Mouse (Mus musculus): Measurements from ENCODE around the gene Wdr92. TPM values are rescaled to one million over a fixed set of nuclear protein-coding genes. Genes with fewer than 3 reads are reported as not detected.
"Not testable (repeated sequence)": the region's sequence is repeated elsewhere in the genome, so short reads cannot be mapped to it uniquely, and the experiment has no call there.

Gene Wdr92
- polyA plus RNA-seq, 1 experiment from 2014 or later, result 26.4 TPM

- no peak for ATAC-seq (ENCODE audit: insufficient number of reproducible peaks, insufficient read depth, low FRiP score, low TSS enrichment)
- Histone ChIP-seq H3K36me3 (peaks cover 15% of the 10 kb centered on the region), H3K9ac (peak overlapping the region; percentile 73), H3K4me3 (peak overlapping the region; percentile 94), H3K9me3 (no peaks in the 10 kb centered on the region), H3K27me3 (no peaks in the 10 kb centered on the region), H3K27ac (0 out of 2 replicates have a peak overlapping the region, but pooled peaks have one; percentile 31), H3K4me1 (peaks cover 20% of the 10 kb centered on the region), H3K4me2 (replicated peaks) (peak overlapping the region; percentile 74)
- 3% methylated on average over 10 of the region's 10 CpGs for WGBS
Observed at GRCm38 (mm10) chr11:17212141-17212495, 30.2 kb downstream of the Wdr92 start.

GRCm38 (mm10) chr11:17212903-17213509 is 31.1 kb downstream of the Wdr92 start:
- WGBS, result 74% methylated on average over 5 of the region's 5 CpGs
- Histone ChIP-seq H3K4me3 (no peak overlapping the region), H3K36me3 (peaks cover 10% of the 10 kb centered on the region), H3K9ac (peak overlapping the region; percentile 10; the same call in 1 of the 2 replicates), H3K27ac (no peak overlapping the region), H3K4me1 (peaks cover 20% of the 10 kb centered on the region), H3K27me3 (no peaks in the 10 kb centered on the region), H3K9me3 (no peaks in the 10 kb centered on the region), H3K4me2 (replicated peaks) (peak overlapping the region; percentile 74)
- ATAC-seq (ENCODE audit: insufficient number of reproducible peaks, insufficient read depth, low FRiP score, low TSS enrichment), result no peak

- peaks cover 17% of the 10 kb centered on the region for H3K4me1 ChIP-seq
- H3K9ac ChIP-seq, result no peak overlapping the region
- no peak for ATAC-seq (ENCODE audit: insufficient number of reproducible peaks, insufficient read depth, low FRiP score, low TSS enrichment)
- H3K27me3 ChIP-seq, result no peaks in the 10 kb centered on the region
- no peak overlapping the region for H3K27ac ChIP-seq
- no peaks in the 10 kb centered on the region for H3K9me3 ChIP-seq
- no peak overlapping the region for H3K4me2 ChIP-seq (replicated peaks)
- H3K36me3 ChIP-seq, result 0 out of 2 replicates have a peak, but pooled peaks cover 3% of the 10 kb centered on the region
- H3K4me3 ChIP-seq, result no peak overlapping the region
- WGBS, result 89% methylated on average over 3 of the region's 3 CpGs
Observed at GRCm38 (mm10) chr11:17215475-17215874, 33.6 kb downstream of the Wdr92 start.

DNA sequence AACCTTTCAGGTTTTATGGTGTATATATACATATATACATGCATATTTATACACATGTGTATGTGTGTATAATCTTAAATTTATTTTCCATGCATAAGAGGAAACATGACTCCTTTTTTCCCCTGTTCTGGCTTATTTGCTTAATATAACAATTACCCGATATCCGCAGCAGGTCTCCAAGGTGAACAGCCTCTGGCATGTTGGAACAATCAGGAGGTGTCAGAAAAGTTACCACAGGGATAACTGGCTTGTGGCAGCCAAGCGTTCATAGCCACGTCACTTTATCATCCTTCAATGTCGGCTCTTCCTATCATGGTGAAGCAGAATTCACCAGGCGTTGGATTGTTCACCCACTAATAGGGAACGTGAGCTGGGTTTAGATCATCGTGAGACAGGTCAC is 39.2 kb downstream of the Wdr92 start:
- H3K9ac ChIP-seq, result no peak overlapping the region
- no peak overlapping the region for H3K4me3 ChIP-seq
- H3K27me3 ChIP-seq, result no peaks in the 10 kb centered on the region
- H3K4me1 ChIP-seq, result no peaks in the 10 kb centered on the region
- no peak overlapping the region for H3K4me2 ChIP-seq (replicated peaks)
- H3K9me3 ChIP-seq, result no peaks in the 10 kb centered on the region
- no peak for ATAC-seq (ENCODE audit: insufficient number of reproducible peaks, insufficient read depth, low FRiP score, low TSS enrichment)
- peaks cover 27% of the 10 kb centered on the region; the same call in 1 of the 2 replicates for H3K36me3 ChIP-seq
- WGBS, result 94% methylated on average over 8 of the region's 8 CpGs
- no peak overlapping the region for H3K27ac ChIP-seq

GRCm38 (mm10) chr11:17232792-17233191 is 50.9 kb downstream of the Wdr92 start:
- H3K27ac ChIP-seq, result no peak overlapping the region
- H3K4me3 ChIP-seq, result no peak overlapping the region
- H3K36me3 ChIP-seq, result peaks cover 24% of the 10 kb centered on the region
- no peaks in the 10 kb centered on the region for H3K27me3 ChIP-seq
- 62% methylated on average over 5 of the region's 5 CpGs for WGBS
- H3K9ac ChIP-seq, result no peak overlapping the region
- no peak overlapping the region for H3K4me2 ChIP-seq (replicated peaks)
- H3K9me3 ChIP-seq, result no peaks in the 10 kb centered on the region
- ATAC-seq (ENCODE audit: insufficient number of reproducible peaks, insufficient read depth, low FRiP score, low TSS enrichment), result 0 out of 2 replicates have a peak, but pooled peaks have one; percentile 10
- no peaks in the 10 kb centered on the region for H3K4me1 ChIP-seq

GRCm38 (mm10) chr11:17236449-17237037 is 54.6 kb downstream of the Wdr92 start:
- WGBS, result 86% methylated on average over 5 of the region's 5 CpGs
- Histone ChIP-seq H3K27me3 (no peaks in the 10 kb centered on the region), H3K4me3 (no peak overlapping the region), H3K36me3 (peaks cover 15% of the 10 kb centered on the region; the same call in 1 of the 2 replicates), H3K4me2 (replicated peaks) (no peak overlapping the region), H3K27ac (no peak overlapping the region), H3K4me1 (no peaks in the 10 kb centered on the region), H3K9ac (no peak overlapping the region), H3K9me3 (no peaks in the 10 kb centered on the region)
- no peak for ATAC-seq (ENCODE audit: insufficient number of reproducible peaks, insufficient read depth, low FRiP score, low TSS enrichment)

DNA sequence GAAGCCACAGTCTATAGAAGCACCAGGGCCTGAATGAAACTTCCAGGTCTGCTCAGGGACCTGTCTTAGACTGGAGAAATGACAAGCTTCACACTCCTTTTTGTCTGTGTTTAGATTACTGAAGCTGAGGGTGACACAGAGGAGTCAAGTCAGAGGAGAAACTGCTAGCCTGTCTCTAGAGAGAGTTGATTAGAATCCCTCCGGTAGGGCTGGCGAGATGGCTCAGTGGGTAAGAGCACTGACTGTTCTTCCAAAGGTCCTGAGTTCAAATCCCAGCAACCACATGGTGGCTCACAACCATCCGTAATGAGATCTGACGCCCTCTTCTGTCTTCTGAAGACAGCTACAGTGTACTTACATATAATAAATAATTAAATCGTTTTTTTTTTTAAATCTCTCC is 56.7 kb downstream of the Wdr92 start:
- not testable (repeated sequence) for ATAC-seq (ENCODE audit: insufficient number of reproducible peaks, insufficient read depth, low FRiP score, low TSS enrichment); H3K9me3 ChIP-seq; H3K4me1 ChIP-seq; H3K4me3 ChIP-seq; H3K27ac ChIP-seq; H3K27me3 ChIP-seq; H3K9ac ChIP-seq; H3K4me2 ChIP-seq (replicated peaks); H3K36me3 ChIP-seq
- WGBS, result 88% methylated on average over 5 of the region's 5 CpGs

GRCm38 (mm10) chr11:17248715-17249114 is 66.8 kb downstream of the Wdr92 start:
- Histone ChIP-seq H3K4me2 (replicated peaks) (no peak overlapping the region), H3K4me3 (no peak overlapping the region), H3K9me3 (no peaks in the 10 kb centered on the region), H3K27ac (no peak overlapping the region), H3K27me3 (no peaks in the 10 kb centered on the region), H3K36me3 (no peaks in the 10 kb centered on the region), H3K4me1 (no peaks in the 10 kb centered on the region), H3K9ac (no peak overlapping the region)
- ATAC-seq (ENCODE audit: insufficient number of reproducible peaks, insufficient read depth, low FRiP score, low TSS enrichment), result no peak

DNA sequence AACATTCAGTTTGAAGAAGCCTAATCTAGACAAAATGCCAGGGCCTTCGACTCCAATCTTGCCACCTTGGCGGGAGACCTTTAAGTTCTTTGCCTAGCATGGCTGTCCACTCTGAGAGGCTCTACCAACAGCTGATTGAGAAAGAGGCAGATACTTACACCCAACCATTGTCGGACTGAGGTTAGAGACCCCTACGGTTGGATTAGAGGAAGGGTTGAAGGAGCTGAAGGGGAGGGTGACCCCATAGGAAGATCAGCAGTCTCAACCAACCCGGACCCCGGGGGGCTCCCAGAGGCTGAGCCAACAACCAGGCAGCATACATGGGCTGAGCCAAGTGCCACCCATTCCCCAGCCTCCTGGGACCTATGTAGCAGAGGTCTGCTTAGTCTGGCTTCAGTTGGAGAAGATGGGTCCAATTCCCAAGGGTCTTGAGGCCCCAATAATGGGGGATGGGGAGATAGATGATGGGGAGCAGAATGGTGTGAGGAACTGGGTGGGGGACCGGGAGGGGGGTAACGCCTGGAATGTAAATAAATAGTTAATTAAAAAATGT is 75.0 kb downstream of the Wdr92 start:
- peak overlapping the region; percentile 80 for H3K4me3 ChIP-seq
- H3K4me2 ChIP-seq (replicated peaks), result peak overlapping the region; percentile 63
- ATAC-seq (ENCODE audit: insufficient number of reproducible peaks, insufficient read depth, low FRiP score, low TSS enrichment), result peak; percentile 59; the same call in 1 of the 2 replicates
- H3K27me3 ChIP-seq, result no peaks in the 10 kb centered on the region
- peak overlapping the region; percentile 84; the same call in 1 of the 2 replicates for H3K9ac ChIP-seq
- WGBS, result 60% methylated on average over 8 of the region's 8 CpGs
- no peaks in the 10 kb centered on the region for H3K36me3 ChIP-seq
- H3K27ac ChIP-seq, result no peak overlapping the region
- H3K9me3 ChIP-seq, result no peaks in the 10 kb centered on the region
- peaks cover 8% of the 10 kb centered on the region; the same call in 1 of the 2 replicates for H3K4me1 ChIP-seq

DNA sequence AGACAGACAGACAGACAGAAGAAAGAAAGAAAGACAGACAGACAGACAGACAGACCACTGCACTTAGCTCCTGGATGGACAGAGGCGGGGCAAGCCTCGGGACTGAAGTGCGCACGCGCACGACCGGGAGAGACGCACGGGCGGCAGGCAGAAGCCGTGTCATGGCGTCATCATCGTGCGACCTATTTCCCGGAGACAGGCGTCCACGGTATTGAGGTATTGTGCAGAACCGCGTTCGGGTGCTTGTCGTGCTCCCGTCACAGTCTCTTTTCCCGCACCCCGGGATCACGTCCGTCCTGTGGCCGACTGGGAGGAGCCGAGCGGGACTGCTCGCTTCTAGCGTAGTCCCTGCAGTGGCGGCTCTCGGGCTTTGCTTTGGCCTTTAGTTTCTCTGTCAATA is 75.5 kb downstream of the Wdr92 start, which contains the start of gene C1d:
Gene C1d (plus strand): TSS at position 137 of the 400 bp plus-strand sequence.
- Histone ChIP-seq H3K4me1 (peaks cover 8% of the 10 kb centered on the region; the same call in 1 of the 2 replicates), H3K9me3 (no peaks in the 10 kb centered on the region), H3K4me3 (peak within 1 kb of the TSS; percentile 80), H3K27me3 (no peaks in the 10 kb centered on the region), H3K36me3 (no peaks in the 10 kb centered on the region), H3K9ac (peak within 1 kb of the TSS; percentile 84), H3K27ac (peak within 1 kb of the TSS; percentile 89), H3K4me2 (replicated peaks) (peak within 1 kb of the TSS; percentile 63)
- WGBS, result under 1% methylated on average over 33 of the region's 33 CpGs
- ATAC-seq (ENCODE audit: insufficient number of reproducible peaks, insufficient read depth, low FRiP score, low TSS enrichment), result peak; percentile 82

DNA sequence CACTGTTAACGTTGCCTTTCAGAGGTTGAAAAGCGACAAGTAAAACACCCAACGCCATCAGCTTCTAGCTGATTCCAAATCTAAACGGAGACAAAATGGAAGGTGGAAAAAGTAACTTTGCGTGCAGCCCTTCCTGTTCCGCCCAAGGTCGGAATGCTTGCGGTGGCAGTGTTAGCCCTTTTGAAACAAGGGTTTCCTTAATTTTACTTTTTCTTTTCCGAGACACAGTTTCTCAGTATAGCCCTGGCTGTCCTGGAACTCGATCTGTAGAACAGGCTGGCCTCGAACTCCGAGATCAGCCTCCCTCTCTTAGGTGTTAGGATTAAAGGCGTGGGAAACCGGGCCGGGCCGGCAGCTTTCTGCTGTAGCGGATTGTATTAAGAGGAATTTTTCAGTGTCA is 76.0 kb downstream of the Wdr92 start:
- Histone ChIP-seq H3K4me1 (peaks cover 8% of the 10 kb centered on the region; the same call in 1 of the 2 replicates), H3K36me3 (no peaks in the 10 kb centered on the region), H3K27ac (peak overlapping the region; percentile 89), H3K4me3 (peak overlapping the region; percentile 80), H3K27me3 (no peaks in the 10 kb centered on the region), H3K9me3 (no peaks in the 10 kb centered on the region), H3K9ac (peak overlapping the region; percentile 84), H3K4me2 (replicated peaks) (peak overlapping the region; percentile 63)
- 1% methylated on average over 17 of the region's 17 CpGs for WGBS
- ATAC-seq (ENCODE audit: insufficient number of reproducible peaks, insufficient read depth, low FRiP score, low TSS enrichment), result no peak

GRCm38 (mm10) chr11:17267176-17267575 is 85.3 kb downstream of the Wdr92 start:
- Histone ChIP-seq H3K4me1 (no peaks in the 10 kb centered on the region), H3K9ac (no peak overlapping the region), H3K4me3 (no peak overlapping the region), H3K36me3 (peaks cover 13% of the 10 kb centered on the region), H3K27ac (no peak overlapping the region), H3K9me3 (no peaks in the 10 kb centered on the region), H3K4me2 (replicated peaks) (no peak overlapping the region), H3K27me3 (no peaks in the 10 kb centered on the region)
- no peak for ATAC-seq (ENCODE audit: insufficient number of reproducible peaks, insufficient read depth, low FRiP score, low TSS enrichment)
- 86% methylated on average over 4 of the region's 4 CpGs for WGBS
